Mouse (Mus musculus) bone marrow, adult 2 months (tissue): ENCODE measurements around the gene Fbxl4.

Experiments used
- CTCF ChIP-seq: fragments of 200-500 bp; IDR thresholded peaks from 2 replicates; pipeline ENCODE4 v1.5.1; 2011; ENCODE audit warnings: low read length, control low read depth; ENCODE audit not compliant: control insufficient read depth, insufficient read depth
- POLR2A ChIP-seq: fragments of 200-500 bp; IDR thresholded peaks from 2 replicates; pipeline ENCODE4 v1.6.1; 2011; ENCODE audit warnings: low read depth, mild to moderate bottlenecking, control low read depth, low read length, borderline replicate concordance; ENCODE audit not compliant: control insufficient read depth

GRCm38 (mm10) chr4:22395404-22395803 is 38.1 kb downstream of the Fbxl4 start:
- TF ChIP-seq CTCF (no peak), POLR2A (no peak)
